Mouse (Mus musculus) bone marrow, adult 2 months (tissue): ENCODE data around the gene Csf2.

Source experiments
- CTCF ChIP-seq: fragments of 200-500 bp; IDR thresholded peaks from 2 replicates; pipeline ENCODE4 v1.5.1; 2011; ENCODE audit warnings: low read length, control low read depth; ENCODE audit not compliant: control insufficient read depth, insufficient read depth
- POLR2A ChIP-seq: fragments of 200-500 bp; IDR thresholded peaks from 2 replicates; pipeline ENCODE4 v1.6.1; 2011; ENCODE audit warnings: low read depth, mild to moderate bottlenecking, control low read depth, low read length, borderline replicate concordance; ENCODE audit not compliant: control insufficient read depth

DNA sequence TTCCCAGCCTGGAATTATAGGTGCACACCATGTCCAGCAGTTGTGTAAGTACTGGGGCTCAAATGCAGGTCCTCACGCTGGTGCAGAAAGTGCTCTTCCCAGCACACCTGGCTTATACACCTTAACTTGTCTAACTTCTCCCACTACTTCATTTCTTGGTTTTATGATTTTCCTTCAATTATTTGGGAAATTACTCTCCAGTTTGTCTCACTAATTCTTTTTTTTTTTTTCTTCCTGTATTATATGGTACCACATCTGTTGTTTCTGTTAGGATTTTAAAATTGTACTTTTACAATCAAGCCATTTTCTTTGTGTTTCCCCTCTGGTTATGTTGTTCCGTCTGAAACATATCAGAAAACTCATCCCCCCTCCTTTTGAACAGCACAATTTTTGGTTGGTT lies 44.7 kb downstream of the Csf2 start:
- TF ChIP-seq CTCF (no peak), POLR2A (no peak)
